Mouse (Mus musculus) adrenal gland, adult 10 weeks (tissue): ENCODE measurements around the gene Hpca. TPM values are rescaled to one million over a fixed set of nuclear protein-coding genes. Genes with fewer than 3 reads are reported as not detected.

Experiments
- polyA plus RNA-seq: library from polyadenylated mRNA; stranded (reverse); fragments of 350-450 nt; fragmentation: Illumina TruSeq; extraction: RNeasy Lipid Tissue Mini Kit (QIAGEN cat#74804); gene quantifications from one replicate; pipeline ENCODE4 v1.2.3, GENCODE M21; 2014; ENCODE audit warnings: low read depth, low replicate concordance

Gene Hpca
- polyA plus RNA-seq, result 0.76 TPM

GRCm38 (mm10) chr4:129121569-129122086 lies at the start of gene Hpca:
TSS of gene Hpca (minus strand) at chr4:129122036.

GRCm38 (mm10) chr4:129136579-129137391 lies 14.9 kb upstream of the Hpca start, which contains the start of gene Fndc5:
TSS of gene Fndc5 (plus strand) at chr4:129136999.

GRCm38 (mm10) chr4:129105356-129105755 lies 16.5 kb downstream of the Hpca start, which contains the start of gene Tmem54:
TSS of gene Tmem54 (plus strand) at chr4:129105548.

Other genes with a start within 250 kb of the Hpca start
- gene Trim62, start 238.5 kb downstream of the Hpca start, polyA plus RNA-seq, result 4.0 TPM
- 1.9 TPM for gene Azin2, start 159.6 kb downstream of the Hpca start, polyA plus RNA-seq
- 36.0 TPM for gene Ak2, start 130.1 kb downstream of the Hpca start, polyA plus RNA-seq
- gene Rnf19b, start 63.8 kb downstream of the Hpca start, polyA plus RNA-seq, result 7.5 TPM
- gene Tmem54, start 16.5 kb downstream of the Hpca start, polyA plus RNA-seq, result not detected
- 2.0 TPM for gene Fndc5, start 15.0 kb upstream of the Hpca start, polyA plus RNA-seq
- gene S100pbp, start 67.7 kb upstream of the Hpca start, polyA plus RNA-seq, result 55.9 TPM
- gene Yars, start 67.7 kb upstream of the Hpca start, polyA plus RNA-seq, result 11.2 TPM
- gene C77080, start 139.4 kb upstream of the Hpca start, polyA plus RNA-seq, result 0.76 TPM
- gene Sync, start 165.6 kb upstream of the Hpca start, polyA plus RNA-seq, result not detected
- 217 TPM for gene Rbbp4, start 213.3 kb upstream of the Hpca start, polyA plus RNA-seq
- gene Zbtb8os, start 213.7 kb upstream of the Hpca start, polyA plus RNA-seq, result 174 TPM